Mouse (Mus musculus) midbrain, embryonic 14.5 days (tissue): ENCODE data around the gene Ass1. TPM values are rescaled to one million over a fixed set of nuclear protein-coding genes. Genes with fewer than 3 reads are reported as not detected.

Experiments
- ATAC-seq: fragments of 200-750 bp; cut with Nextera tagmentation; 2 replicates; pipeline ENCODE4 v1.8.0; 2017; ENCODE audit warnings: moderate number of reproducible peaks, moderate library complexity; ENCODE audit not compliant: low FRiP score, low TSS enrichment
- DNase-seq: peaks from one replicate; pipeline ENCODE4 v3.0.0-alpha.2; 2015
- H3K27ac ChIP-seq: fragments of 300-500 bp; sonication (generic); replicated peaks from 2 replicates; pipeline ENCODE4 v1.5.1; 2014; ENCODE audit warnings: mild to moderate bottlenecking, low read depth, low read length, moderate library complexity
- H3K27me3 ChIP-seq: fragments of 300-500 bp; sonication (generic); 2 replicates; pipeline ENCODE4 v1.6.1; 2014; ENCODE audit warnings: low read length, control low read depth, mixed read lengths; ENCODE audit not compliant: control insufficient read depth, insufficient read depth
- H3K36me3 ChIP-seq: fragments of 300-500 bp; sonication (generic); 2 replicates; pipeline ENCODE4 v1.6.1; 2014; ENCODE audit warnings: low read length, control low read depth; ENCODE audit not compliant: control insufficient read depth, insufficient read depth
- H3K4me1 ChIP-seq: fragments of 300-500 bp; sonication (generic); 2 replicates; pipeline ENCODE4 v1.6.1; 2014; ENCODE audit warnings: mild to moderate bottlenecking, antibody characterized with exemption, low read length, control low read depth; ENCODE audit not compliant: control insufficient read depth, insufficient read depth
- H3K4me2 ChIP-seq: fragments of 300-500 bp; sonication (generic); 2 replicates; pipeline ENCODE4 v1.6.1; 2014; ENCODE audit warnings: mild to moderate bottlenecking, low read length, moderate library complexity
- H3K4me3 ChIP-seq: fragments of 300-500 bp; sonication (generic); replicated peaks from 2 replicates; pipeline ENCODE4 v1.5.1; 2014; ENCODE audit warnings: low read depth, low read length
- H3K9ac ChIP-seq: fragments of 300-500 bp; sonication (generic); replicated peaks from 2 replicates; pipeline ENCODE4 v1.6.1; 2014; ENCODE audit warnings: mild to moderate bottlenecking, low read length, moderate library complexity
- H3K9me3 ChIP-seq: fragments of 300-500 bp; sonication (generic); 2 replicates; pipeline ENCODE4 v1.6.1; 2016; ENCODE audit warnings: low read length, control low read depth, mixed read lengths; ENCODE audit not compliant: control insufficient read depth
- WGBS: fragments of 180-500 bp; shearing (Covaris S2); extraction: QIAGEN DNeasy Blood & Tissue Kit; methylation state at CpG from one replicate; pipeline ENCODE4 v1.1.7; 2014; 5-methylcytosine and 5-hydroxymethylcytosine counted together
- polyA plus RNA-seq: library from polyadenylated mRNA; unstranded; fragments of >200 nt; fragmentation: Nextera tagmentation; extraction: Ambion mirVana; gene quantifications from 2 replicates; pipeline ENCODE4 v1.2.1, GENCODE M21; 2014

Ass1 gene
- 7.4 and 8.5 TPM in 2 replicates for polyA plus RNA-seq

DNA sequence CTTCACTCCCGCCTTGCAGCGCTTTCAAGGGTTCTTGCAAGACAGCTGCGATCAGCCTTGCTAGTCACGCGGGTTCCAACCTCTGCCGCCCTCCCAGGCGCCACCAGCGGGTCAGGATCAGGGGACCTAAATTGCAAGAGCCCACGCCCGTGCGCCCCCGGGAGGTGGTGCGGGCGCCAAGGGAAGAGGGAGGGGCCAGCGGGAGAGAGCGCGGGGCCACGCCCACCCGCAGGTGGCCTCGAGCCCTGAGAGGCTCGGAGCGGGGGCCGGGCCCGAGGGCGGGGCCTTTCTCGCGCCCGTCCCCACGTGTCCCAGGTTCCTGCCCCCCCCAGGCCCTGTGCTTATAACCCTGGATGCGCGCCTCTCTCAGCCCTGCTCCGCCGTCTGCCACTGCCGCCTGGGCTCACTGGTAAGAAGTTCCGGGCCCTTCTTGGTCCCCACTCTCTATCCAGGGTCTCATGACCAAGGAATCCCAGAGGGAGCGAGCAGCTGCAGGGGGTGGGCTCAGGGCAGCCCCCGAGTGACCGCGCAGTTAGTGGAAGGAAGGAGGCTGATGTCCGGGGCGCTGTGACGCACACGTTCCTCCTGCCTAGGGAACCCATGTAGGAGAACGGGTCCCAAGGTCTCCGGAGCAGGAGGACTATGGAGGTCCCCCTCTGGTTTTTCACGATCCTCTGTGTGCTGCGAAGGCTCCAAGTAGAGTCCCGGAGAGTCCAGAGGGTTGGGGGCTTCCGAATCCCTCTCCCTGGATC, at the start of gene Ass1:
Gene Ass1 (plus strand): TSS at position 277 of the 752 bp plus-strand sequence.
- H3K27me3 ChIP-seq: peaks cover 30% of the 10 kb centered on the region
- H3K4me1 ChIP-seq: peaks cover 21% of the 10 kb centered on the region
- under 1% methylated on average over 48 of the region's 49 CpGs for WGBS
- no peak within 1 kb of the TSS for H3K27ac ChIP-seq
- H3K36me3 ChIP-seq: no peaks in the 10 kb centered on the region
- H3K9ac ChIP-seq: peak within 1 kb of the TSS; percentile 47
- ATAC-seq (no peak), DNase-seq (peak; percentile 69)
- peak within 1 kb of the TSS; percentile 42 for H3K4me3 ChIP-seq
- peak within 1 kb of the TSS; percentile 78 for H3K4me2 ChIP-seq
- no peaks in the 10 kb centered on the region for H3K9me3 ChIP-seq

DNA sequence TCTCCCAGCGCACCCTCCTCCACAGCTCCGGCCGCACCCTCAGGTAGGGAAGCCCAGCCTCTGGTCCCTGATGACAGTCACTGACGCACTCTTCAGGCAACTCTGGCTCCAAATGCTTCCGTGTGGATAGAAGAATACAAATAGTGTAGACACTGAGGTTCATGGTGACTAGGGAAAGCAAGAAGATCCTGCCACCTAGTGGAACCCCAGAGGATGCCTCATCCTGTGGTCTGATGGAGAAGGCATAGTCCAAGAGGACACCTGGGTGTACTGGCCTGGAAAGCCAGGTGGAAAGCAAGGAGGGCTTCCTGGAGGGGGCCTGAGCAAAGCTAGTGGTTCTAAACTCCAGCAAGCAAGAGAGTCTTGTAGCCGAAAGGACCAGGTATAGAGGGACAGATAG, 49.1 kb upstream of the Ass1 start:
- H3K36me3 ChIP-seq: no peaks in the 10 kb centered on the region
- peak; percentile 15 for DNase-seq
- H3K4me3 ChIP-seq: no peak overlapping the region
- H3K27me3 ChIP-seq: no peaks in the 10 kb centered on the region
- no peaks in the 10 kb centered on the region for H3K9me3 ChIP-seq
- no peak overlapping the region for H3K4me2 ChIP-seq
- no peak overlapping the region for H3K27ac ChIP-seq
- no peak for ATAC-seq
- no peak overlapping the region for H3K9ac ChIP-seq
- no peaks in the 10 kb centered on the region for H3K4me1 ChIP-seq
- 79% methylated on average over 6 of the region's 6 CpGs for WGBS

DNA sequence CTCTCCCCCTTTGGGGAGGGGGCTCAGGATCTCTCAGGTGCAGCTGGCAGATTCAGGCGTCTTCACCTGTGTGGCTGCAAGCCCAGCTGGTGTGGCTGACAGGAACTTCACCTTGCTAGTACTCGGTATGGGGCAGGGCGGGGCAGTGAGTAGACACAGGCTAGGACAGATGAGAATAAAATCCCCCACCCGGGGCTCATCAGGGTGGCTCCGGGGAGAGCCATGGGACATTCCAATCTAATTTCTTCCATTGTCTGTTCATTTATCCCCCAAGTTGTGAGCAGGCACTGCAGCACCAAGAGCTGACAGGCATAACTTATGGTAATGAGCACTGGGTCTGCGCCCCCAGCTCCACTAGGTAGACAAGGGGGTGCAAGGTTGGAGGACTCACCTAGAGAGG, 47.4 kb upstream of the Ass1 start:
- Histone ChIP-seq H3K4me2 (no peak overlapping the region), H3K27me3 (no peaks in the 10 kb centered on the region), H3K27ac (no peak overlapping the region), H3K4me3 (no peak overlapping the region), H3K36me3 (no peaks in the 10 kb centered on the region), H3K9ac (no peak overlapping the region), H3K9me3 (no peaks in the 10 kb centered on the region), H3K4me1 (no peaks in the 10 kb centered on the region)
- DNase-seq: no peak
- no peak for ATAC-seq
- WGBS: 66% methylated on average over 6 of the region's 6 CpGs

DNA sequence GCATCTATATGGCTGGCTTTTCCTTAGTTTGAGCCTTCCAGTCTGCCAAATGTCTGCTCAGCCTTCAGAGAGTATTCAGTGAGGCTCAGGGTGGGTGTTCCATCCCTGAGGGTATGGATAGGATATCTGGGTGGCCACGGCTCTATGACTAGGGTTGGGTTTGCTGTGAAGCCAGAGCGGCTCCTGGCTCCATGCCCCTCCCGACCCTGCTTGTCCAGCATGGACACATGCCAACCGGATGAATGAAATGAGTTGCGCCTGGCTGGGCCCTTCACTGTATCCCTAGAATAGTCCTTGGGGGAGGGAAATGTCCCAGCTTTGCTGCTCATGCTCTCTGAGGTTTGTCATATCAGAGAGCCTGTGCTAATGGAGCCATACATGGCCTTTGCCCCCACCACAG, 38.5 kb upstream of the Ass1 start:
- DNase-seq (peak; percentile 17), ATAC-seq (no peak)
- Histone ChIP-seq H3K27ac (no peak overlapping the region), H3K36me3 (no peaks in the 10 kb centered on the region), H3K4me1 (no peaks in the 10 kb centered on the region), H3K4me2 (no peak overlapping the region), H3K4me3 (no peak overlapping the region), H3K9ac (no peak overlapping the region), H3K9me3 (no peaks in the 10 kb centered on the region), H3K27me3 (no peaks in the 10 kb centered on the region)
- WGBS: 84% methylated on average over 5 of the region's 5 CpGs

DNA sequence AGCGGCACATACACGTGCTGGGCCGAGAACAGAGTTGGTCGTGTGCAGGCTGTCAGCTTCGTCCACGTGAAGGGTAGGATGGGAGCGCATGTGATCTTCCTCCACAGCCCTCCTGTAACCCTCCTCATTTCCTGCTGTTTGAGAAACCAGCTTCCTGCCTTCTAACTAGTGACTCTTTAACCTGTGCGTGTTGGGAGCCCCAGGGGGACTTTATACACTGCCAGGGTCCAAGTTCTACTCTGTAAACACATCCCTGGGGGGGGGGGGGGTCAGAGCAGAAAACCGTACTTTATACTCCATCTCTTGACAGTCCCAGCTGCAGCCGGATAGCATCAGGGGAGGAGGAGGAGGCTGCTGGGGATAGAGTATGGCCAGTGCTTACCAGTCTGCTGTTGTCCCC, 35.3 kb upstream of the Ass1 start:
- Histone ChIP-seq H3K4me2 (no peak overlapping the region), H3K27me3 (no peaks in the 10 kb centered on the region), H3K36me3 (no peaks in the 10 kb centered on the region), H3K4me3 (no peak overlapping the region), H3K4me1 (no peaks in the 10 kb centered on the region), H3K9me3 (no peaks in the 10 kb centered on the region), H3K9ac (no peak overlapping the region), H3K27ac (no peak overlapping the region)
- DNase-seq: no peak
- no peak for ATAC-seq
- whole genome bisulfite sequencing: 83% methylated on average over 10 of the region's 10 CpGs

DNA sequence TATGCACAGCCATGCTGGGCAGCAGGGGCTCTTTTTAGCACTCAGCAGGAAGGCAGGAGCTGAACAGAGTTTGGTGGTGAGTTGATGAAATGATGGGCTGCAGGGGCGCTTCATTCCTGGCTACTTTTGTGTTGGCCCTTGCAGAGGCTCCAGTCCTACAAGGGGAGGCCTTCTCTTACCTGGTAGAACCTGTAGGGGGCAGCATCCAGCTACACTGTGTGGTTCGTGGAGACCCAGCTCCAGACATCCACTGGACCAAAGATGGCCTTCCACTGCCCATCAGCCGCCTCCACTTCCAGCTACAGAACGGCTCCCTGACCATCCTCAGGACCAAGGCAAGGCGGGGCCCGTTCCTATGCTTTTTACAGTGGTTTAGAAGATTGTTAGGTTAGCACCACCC, 34.4 kb upstream of the Ass1 start:
- Histone ChIP-seq H3K27me3 (no peaks in the 10 kb centered on the region), H3K27ac (no peak overlapping the region)

DNA sequence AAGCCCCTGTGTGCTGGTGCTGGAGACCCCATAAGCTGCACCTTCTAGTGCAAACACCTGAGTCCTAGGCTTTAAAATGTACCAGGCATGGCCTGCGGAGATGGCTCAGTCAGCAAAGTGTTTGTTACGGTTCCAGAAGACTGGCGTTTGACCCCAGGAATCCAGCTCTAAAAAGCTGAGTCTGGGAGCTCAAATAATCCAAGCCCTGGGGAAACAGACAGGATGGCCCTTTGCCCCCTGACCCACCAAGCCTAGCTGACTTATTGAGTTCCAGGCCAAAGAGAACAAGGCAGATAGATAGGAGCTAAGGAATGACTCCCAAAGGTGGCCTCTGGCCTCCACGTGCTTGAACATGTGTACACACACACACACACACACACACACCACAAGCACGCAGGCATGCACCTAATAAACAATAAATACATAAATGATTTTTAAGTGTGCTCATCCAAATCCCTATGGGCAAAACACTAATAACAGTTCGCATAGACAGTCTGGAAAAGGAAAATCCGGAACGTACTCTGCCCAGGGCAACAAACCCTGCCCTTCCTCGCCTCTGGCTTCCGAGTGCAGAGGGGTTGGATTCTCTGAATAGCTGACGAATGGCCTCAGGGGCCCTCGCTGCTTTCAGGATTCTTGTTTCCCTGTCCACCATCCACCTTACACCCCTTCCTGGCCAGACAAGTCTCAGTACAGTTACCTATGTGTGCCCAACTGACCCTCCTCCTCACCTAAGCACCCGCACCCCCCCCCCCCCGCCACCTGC, 32.3 kb upstream of the Ass1 start:
- no peak overlapping the region for H3K4me2 ChIP-seq
- no peaks in the 10 kb centered on the region for H3K27me3 ChIP-seq
- H3K27ac ChIP-seq: no peak overlapping the region
- H3K9me3 ChIP-seq: no peaks in the 10 kb centered on the region
- H3K36me3 ChIP-seq: no peaks in the 10 kb centered on the region
- no peak overlapping the region for H3K9ac ChIP-seq
- ATAC-seq (no peak), DNase-seq (no peak)
- no peak overlapping the region for H3K4me3 ChIP-seq
- 72% methylated on average over 14 of the region's 14 CpGs for WGBS
- H3K4me1 ChIP-seq: no peaks in the 10 kb centered on the region

More for the DNA sequence above, 34.4 kb upstream of the Ass1 start:
- Histone ChIP-seq H3K9ac (no peak overlapping the region), H3K4me2 (no peak overlapping the region), H3K9me3 (no peaks in the 10 kb centered on the region), H3K36me3 (no peaks in the 10 kb centered on the region), H3K4me3 (no peak overlapping the region), H3K4me1 (no peaks in the 10 kb centered on the region)
- ATAC-seq (no peak), DNase-seq (peak; percentile 52)
- 30% methylated on average over 6 of the region's 6 CpGs for WGBS

DNA sequence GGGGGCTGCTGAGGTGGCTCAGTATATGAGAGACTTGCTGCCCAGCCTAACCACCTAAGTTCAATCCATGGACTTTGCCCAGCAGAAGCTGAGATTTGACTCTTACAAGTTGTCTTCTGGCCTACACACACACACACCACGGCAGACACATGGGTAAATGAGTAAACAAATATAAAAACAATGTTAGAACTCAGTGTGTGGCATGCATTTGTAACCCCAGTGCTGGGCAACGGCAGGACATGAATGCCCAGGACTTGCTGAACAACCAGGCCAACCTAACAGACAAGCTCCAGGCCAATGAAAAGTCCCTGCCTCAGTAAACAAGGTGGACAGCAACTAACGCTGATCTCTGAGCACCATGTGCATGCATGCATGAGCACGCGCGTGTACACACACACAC, 30.4 kb upstream of the Ass1 start:
- H3K9me3 ChIP-seq: no peaks in the 10 kb centered on the region
- H3K27me3 ChIP-seq: no peaks in the 10 kb centered on the region
- no peak for DNase-seq
- no peaks in the 10 kb centered on the region for H3K36me3 ChIP-seq
- no peak overlapping the region for H3K27ac ChIP-seq
- no peak overlapping the region for H3K4me3 ChIP-seq
- no peak overlapping the region for H3K9ac ChIP-seq
- no peak for ATAC-seq
- 89% methylated on average over 6 of the region's 6 CpGs for WGBS
- no peak overlapping the region for H3K4me2 ChIP-seq
- no peaks in the 10 kb centered on the region for H3K4me1 ChIP-seq
